Mouse (Mus musculus) C2C12 (cell line): ENCODE results near the gene Smtnl2.

Source experiments
- CTCF ChIP-seq: IDR thresholded peaks from one replicate; pipeline ENCODE4 v1.5.1; 2011; ENCODE audit not compliant: control insufficient read depth, insufficient read depth, insufficient read length
- MAX ChIP-seq: IDR thresholded peaks from one replicate; pipeline ENCODE4 v1.6.1; 2011; ENCODE audit warnings: mild to moderate bottlenecking, control low read depth
- MYOG ChIP-seq: IDR thresholded peaks from one replicate; pipeline ENCODE4 v1.6.1; 2011; ENCODE audit not compliant: control insufficient read depth, insufficient read length; ENCODE audit errors: extremely low read depth
- USF1 ChIP-seq: IDR thresholded peaks from one replicate; pipeline ENCODE4 v1.6.1; 2011; ENCODE audit warnings: low read depth, mild to moderate bottlenecking, control low read depth, moderate library complexity

- TF ChIP-seq MAX: no peak
- TF ChIP-seq CTCF: no peak
- no peak for TF ChIP-seq USF1
- no peak for TF ChIP-seq MYOG
Observed at GRCm38 (mm10) chr11:72452140-72452665, 40.7 kb upstream of the Smtnl2 start.
